Mouse (Mus musculus) lung, postnatal 0 days (tissue): ENCODE data around the gene Kif26a.

ENCODE experiments used
- CTCF ChIP-seq: IDR thresholded peaks from 2 replicates; pipeline ENCODE4 v1.5.1; 2016; ENCODE audit warnings: antibody characterized with exemption, mild to moderate bottlenecking
- EP300 ChIP-seq: IDR thresholded peaks from 2 replicates; pipeline ENCODE4 v1.6.1; 2016; ENCODE audit warnings: antibody characterized with exemption, mild to moderate bottlenecking, control low read depth

- no peak for TF ChIP-seq CTCF
- TF ChIP-seq EP300 = no peak
Observed at GRCm38 (mm10) chr12:112108696-112109445, 37.1 kb upstream of the Kif26a start.
